Mouse (Mus musculus) embryo, embryonic 11.5 days (tissue): ENCODE results near the gene Camk2d.

Experiments
- DNase-seq: peaks from one replicate; pipeline ENCODE4 v3.0.0-alpha.2; 2012; ENCODE audit warnings: low read depth, low spot score

The Camk2d gene

DNA sequence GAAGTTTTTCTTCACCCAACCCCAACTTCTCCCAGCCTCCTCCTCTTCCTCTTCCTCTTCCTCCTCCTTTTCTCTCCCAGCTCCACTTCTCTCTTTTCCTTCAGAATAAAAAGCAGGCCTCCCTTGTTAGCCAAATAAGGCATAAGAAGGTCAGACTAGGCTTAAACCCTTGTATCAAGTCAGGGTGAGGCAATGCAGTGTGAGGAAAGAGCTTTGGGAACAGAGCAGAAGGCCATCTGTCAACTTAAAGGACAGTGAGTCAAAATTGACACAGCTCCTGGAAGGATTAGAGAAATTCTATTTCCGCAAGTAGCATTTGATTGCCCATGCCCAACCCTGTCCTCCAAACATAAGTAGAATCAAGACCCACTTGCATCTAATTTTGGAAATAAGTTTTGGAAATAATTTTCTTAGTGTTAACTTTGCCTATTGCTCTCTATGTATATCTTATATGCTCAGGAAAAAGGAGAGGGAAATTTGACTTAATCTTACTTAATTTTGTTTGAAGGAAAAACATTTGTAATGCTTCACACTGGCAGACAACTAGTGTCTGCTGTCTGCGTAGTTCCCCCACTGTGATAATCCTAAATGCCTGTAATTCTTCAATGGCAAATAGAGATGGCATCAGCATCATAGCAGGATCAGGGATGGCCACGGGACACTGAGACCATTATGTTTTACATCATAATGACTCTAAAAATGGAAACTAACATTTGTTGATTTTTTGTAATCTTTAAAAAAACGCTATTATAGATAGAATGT lies 16.8 kb downstream of the Camk2d start:
- no peak for DNase-seq

DNA sequence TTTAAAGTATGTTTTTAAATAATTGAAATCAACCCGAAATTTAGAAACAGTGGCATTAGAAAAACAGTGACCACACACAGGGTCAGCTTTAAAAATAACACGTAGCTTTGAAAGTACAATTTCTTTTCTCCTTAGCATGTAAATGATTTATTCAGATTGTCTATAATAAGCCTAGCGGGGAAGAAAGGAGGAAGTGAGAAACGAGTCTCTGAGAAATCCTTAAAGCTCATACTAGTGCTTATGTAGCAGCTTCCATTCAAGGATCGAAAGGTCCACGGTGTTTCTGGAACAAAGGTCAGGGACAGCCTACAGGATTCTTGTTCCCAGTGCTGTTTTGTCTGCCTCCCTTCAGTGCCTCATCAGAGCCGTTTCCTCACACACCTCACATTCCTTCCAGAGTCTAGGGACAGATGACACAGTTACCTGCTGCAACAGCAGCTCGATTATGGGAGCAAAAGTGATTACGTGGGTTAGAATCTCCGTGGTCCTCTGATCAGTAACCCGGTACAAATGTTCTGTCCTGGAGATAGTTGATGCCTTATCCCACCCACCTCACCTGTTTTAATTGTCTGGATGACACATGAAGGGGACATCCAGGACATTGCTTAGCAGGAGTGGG lies 17.5 kb downstream of the Camk2d start:
- no peak for DNase-seq

DNA sequence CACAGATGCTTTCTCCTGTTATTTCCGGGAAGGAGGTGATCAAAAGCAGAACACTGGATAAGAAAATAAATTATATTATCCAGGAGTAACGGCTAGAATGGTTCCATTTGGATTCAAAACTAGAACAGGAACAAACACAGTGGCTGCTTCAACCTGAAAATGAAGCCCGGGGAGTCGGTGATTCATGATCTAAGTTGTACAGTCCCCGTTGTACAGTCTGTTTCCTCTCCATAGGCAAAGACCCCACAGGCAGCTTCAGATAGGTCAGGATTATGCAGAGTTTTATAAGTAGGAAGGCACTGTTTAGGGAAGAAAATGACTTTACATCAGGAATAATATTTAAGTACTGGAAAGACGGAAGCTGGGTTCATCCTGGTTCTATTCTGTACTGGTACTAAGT lies 19.2 kb downstream of the Camk2d start:
- DNase-seq: no peak

DNA sequence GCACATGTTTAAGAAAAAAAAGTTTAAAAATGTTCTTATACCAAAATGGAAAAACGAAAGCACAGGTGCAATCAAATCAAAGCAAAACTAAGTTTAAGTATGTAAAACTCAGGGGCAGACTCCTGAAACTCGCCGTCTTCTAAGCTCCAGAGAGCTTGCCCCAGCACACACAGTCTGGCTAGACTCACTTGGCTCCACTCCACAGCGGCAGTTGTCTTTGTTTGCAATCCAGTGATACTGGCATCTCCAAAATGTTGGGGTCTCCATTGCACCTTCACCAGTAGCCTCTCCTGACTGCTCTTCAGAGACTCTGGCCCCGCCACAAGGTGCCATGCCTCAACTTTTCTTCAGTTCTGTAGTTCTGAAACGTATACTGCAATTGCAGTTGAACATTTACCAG lies 24.1 kb downstream of the Camk2d start:
- no peak for DNase-seq

DNA sequence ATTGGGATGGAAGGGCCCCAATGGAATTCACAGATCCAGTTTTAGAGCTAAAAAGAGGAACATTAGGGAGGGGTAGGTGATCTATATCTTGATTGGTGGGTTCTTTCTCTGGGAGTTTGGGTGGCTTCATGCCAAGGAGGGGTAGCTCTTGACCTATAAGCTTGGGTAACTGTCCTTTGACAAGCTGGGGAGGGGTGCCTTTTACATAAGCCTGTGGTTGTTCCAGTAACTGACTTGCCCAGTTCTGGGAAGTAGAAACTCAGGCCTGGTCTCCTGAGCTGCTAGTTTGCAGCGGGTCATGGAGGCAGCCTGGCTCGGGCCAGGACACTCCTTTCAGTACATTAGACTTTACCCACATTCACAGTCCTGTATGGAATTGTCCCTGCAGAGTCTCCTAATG lies 26.4 kb downstream of the Camk2d start:
- DNase-seq: no peak

DNA sequence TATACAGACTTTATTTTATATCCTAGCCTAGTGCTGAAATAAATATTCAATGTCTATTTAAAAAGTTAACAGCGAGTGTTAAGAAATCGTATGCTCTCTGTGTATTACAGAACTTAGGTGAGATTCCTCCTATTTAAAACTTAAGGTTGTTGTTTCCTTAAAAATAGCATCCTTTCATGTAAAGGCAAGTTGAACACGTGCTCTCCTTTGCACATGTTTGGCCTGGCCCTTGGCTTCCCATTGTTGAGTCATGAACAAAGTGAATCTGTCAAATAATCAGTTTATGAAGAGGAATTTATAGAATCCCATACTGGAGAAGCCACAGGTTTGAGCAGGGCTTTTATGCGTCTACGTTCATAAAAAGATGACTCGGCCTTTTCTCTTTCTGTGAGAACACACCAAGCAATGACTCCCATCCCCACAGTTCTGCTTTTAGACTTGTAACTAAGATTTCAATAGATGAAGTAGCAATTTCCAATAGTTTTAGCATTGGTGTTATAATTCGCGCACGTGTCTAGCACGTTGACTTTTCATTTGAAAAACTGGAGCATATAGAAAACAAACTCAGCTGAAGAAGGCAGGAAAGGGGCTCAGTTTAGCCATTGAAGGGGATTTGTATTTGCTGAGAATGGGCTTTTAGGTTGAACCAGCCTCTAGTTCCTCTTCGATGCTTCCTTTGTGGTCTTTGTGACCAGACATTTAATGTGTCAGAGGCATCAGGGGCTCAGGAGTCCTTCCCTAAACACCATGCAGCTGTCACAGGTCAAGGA lies 29.1 kb downstream of the Camk2d start:
- no peak for DNase-seq

DNA sequence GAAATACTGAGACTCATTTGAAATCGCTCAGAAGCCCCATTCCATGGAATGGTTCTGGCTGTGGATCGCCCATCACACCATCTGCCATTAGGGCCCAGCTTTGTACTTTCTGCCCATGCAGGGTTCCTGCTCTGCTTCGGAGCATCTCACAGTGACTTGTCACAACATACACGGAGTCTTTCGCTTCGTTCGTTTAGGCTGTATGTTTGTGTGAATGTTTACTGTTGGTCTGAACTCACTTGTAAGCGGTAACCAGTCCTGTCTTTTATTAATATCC lies 29.6 kb downstream of the Camk2d start:
- no peak for DNase-seq

DNA sequence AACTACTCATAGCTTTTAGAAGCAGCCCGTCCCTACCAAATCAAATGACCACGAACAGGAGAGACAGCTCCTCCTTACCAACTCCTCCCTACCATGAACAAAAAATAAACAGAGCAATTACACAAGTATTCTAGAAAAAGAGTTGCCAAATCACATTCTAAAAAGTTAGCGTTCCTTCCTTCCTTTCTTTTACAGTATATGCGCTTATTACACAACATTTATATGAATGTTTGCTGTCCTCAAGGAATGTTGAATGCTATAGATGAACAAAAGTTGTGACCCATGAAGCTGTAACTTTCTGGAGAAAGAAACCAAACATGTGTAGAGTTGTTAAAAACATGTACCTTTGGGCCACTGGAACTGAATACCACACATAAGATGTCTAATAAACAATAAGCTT lies 31.9 kb downstream of the Camk2d start:
- no peak for DNase-seq

DNA sequence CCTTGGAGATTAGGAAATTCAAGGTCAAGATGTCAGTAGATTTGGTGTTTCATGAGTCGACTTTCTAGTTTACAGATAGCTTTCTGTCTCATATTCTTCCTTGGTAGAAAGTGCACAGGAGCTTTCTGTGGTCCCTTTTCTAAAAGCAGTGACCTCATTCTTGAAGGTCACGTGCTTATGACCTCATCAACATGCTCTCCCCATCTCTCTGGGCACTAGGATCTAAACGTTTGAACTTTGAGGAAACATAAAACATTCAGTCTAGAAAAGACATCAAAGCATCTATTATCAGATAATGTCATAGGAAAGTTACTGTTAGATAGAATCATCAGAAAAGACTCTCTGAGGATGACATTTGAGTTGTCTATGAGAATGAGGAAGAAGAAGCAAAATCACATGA lies 32.3 kb downstream of the Camk2d start:
- DNase-seq: no peak

DNA sequence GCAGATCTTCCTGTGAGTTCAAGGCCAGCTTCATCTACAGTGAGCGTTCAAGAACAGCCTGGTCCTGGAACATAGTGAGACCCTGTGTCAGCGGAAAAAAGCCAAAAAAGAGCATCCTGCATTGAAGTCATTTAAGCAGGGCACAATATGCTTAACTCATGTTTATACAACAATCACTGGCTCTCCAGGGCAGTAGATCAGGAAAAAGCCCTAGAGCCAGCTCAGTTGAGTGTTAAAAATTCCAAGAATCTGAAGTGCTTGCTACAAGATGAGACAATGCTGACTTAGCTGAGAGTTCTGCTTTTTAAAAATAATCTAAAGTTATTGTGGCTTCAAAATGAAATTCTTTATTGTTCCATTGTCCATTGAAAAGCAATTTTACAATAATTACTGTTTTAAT lies 32.9 kb downstream of the Camk2d start:
- no peak for DNase-seq

DNA sequence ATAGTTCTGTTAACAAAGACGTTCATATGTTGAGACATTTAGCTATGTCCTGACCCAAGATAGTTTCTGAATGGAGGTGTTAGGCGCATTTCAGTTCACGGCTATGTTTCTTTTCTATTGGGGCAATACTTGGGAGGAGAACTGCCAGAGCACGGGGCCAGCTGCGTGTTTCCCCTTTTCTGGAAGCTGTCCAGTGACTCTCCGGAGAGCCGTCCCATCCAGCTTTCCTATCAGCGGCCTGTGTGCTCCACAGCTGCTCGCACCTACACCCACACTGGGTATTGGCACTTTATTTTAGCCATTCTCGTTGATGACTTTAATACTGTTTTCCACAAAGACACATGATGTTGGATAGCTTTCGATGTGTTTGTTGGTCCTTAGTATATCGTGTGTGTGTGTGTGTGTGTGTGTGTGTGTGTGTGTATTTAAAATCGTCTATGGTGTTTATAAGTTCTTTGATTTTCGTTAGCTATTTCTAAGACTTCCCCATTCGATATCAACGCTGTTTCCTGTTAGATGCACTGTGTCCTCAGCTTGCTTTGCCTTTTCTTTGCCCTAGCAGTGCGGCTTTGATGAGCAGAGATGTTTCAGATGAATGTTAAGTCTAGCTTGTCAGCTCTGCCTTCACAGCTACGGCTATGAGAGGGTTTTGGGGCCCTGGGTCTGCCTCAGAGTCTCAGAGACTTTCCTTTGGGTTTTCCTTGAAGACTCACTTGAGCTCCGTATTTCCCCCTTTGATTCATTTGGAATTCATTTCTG lies 34.2 kb downstream of the Camk2d start:
- no peak for DNase-seq

DNA sequence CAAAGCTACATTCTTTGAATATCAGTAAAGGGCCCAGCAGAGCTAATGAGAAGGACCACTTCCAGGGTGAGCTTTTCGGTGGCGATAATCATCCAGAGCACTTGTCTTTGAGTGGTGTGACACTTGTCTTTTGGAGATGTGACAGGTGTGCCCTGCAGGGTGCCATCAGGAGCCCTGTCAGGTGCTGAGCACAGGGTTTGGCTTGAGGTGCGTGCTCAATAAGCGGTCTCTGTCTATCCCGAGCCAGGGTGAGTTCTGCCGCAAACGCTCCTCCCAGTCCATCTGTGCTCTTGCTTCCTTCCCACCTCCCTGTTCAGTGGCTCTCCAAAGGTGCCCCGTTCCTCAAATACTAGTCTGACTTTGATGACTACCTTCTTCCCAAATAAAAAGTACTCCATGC lies 35.5 kb downstream of the Camk2d start:
- no peak for DNase-seq

DNA sequence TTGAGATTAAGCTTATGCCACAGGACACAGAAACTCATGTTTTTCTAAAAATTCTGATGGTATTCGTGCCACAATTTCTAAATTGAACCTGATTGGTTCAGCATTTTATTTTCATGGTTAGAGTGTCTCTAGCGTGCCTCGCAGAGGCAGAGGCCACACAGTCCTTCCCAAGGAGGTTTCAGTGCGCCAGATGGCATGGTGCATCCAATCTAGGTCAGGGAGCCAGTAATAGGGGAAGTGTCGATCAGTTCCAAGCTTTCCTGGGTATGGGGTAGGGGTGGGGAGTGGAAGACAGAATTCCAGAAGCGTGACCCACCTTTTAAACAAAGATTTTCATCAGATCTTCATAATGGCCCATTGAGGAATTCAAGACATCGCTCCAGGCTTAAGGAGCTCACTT lies 36.5 kb downstream of the Camk2d start:
- DNase-seq: no peak

DNA sequence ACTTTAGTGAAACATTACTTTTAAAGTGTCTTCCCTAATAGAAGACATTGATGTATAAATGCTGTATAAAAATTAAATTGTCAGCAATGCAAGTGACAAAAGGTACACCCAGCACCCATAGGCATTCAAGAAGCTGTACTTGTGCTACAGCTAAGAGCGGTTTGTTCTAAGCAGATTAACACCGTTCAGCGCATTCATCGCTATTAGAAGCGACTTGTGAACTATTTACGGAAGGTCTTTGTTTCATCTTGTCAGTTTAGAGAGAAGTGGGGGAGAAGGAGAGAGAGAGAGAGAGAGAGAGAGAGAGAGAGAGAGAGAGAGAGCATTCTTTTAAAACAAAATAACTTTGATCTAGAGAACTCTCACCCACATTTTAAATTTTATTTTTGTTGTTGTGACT lies 38.1 kb downstream of the Camk2d start:
- no peak for DNase-seq

DNA sequence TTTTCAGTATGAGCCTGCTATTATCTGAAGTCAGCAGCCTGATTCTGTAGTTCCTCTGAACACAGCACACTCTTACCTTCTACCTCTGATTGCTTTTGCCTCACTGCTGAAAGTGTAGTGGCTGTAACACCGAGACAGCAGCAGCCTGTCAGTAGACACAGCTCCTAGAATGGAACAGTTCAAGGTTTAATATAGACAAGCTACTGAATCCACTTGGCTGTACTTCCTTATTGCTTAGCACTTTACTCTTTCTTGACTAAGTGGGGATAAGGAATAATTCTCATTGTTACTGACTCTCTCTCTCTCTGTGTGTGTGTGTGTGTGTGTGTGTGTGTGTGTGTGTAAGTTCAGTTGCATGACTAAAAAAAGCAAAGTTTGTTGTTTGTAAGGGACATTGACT lies 42.2 kb downstream of the Camk2d start:
- no peak for DNase-seq

DNA sequence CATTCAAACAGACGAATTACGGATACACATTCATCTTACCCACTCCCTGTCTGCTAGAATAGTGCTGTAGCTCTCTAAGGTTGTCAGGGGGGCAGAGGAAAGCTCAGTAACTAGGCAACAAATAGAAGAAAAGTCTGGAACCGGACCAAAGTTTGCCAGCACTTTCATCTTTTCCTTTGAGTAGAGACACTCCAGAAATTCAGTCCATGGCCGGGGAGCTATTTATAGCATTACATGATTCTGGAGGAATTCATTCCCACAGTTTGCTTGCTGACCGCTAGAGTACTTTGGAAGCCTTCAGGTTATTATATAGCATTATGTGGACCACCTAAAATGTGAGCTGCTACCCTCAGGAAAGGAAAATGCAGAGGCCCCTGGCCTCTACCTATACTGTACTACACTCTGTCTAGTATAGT lies 43.0 kb downstream of the Camk2d start:
- DNase-seq: no peak

DNA sequence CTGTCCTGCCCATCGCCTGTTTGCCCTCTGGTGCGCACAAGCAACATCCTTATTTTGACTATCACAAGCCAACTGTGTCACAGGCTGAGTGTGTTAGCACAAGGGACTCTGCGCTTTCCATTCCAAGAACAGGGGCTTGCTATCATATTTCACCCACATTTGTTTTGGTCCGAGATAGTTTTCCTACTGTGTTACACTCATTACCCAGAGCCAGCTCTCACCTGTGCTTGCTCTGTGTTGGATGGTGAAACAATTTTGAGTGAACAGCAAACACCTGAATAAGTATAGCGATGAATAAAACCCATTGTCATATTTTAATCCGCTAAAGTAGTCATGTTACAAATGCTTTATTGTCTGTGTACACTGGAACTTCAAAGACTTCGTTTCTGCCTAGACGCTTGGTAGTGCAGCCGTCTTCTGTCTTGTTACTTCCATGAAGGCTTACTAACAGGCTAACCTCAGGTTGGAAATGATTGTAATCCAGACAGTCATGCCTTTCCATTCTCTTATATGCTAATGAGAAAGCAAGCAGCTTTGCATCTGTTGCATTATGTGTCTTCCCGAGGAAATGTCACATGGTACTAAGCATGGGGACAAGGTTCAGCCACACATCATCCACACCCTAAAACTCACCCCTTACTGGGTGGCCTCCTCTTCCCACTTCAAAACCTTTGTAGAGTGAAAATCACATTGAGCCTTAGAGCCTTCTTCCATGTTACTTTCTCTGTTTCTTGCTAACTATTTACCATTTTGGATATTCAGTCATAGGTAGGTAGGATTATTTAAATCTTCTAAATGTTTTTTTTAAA lies 44.5 kb downstream of the Camk2d start:
- no peak for DNase-seq

DNA sequence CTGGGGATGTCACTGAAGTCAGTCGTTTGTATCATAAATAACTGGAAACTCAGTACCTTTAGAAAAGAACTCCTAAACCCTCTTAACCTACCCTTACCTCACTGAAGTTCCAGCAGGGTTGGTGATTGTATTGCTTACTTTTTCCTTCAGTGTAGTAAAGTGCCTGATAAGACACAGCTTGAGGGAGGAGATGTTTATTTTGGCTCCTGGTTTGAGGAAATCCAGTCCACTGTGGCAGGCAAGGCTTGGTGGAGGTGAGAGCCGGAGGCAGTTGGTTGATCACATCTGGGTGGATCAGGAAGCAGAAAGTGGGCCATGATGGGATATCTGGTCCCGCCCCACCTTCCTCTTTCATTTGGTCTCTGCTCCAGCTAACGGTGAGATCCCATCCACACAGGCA lies 45.3 kb downstream of the Camk2d start:
- DNase-seq: no peak

DNA sequence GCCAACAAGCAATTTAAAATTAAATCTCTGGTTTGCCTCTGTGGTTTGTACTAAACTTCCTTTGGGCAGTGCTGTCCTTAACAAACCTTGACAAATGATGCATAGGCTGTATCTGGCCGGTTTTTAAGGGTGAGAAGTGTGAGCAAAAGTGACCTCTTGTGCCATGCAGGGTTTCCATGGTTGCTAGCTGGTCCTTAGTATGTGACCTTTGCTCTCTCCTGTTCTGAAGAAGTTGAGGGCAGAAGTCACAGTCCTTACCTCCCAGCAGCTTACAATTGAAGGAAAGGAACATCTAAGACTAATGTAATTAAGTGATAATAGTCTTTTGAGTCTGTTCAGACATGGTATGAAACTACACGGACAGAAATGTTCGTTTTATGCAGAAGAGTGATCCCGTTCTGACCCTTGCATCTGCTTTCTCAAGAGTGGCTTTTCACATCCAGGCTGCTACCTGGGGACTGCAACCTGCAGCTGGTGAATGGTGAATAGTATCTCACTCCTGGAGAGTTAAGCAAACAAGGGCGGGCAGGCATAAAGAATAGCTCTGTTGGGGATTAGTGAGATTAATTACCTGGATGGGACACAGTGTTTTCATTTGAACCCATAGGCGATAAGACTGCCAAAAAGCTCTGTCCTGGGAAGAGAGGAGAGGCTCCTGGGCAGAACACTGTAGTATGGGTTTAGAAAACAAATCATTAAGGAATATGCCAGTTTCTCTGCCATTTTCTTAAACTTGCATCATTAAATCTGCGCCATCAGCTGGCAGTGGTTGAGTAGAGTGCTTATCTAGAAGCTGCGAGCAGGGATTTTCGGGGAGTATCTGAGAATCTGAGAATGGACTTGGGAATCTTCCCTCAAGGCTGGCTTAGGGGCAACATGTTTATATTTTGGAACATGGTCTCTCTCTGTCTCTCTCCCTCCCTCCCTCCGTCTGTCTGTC lies 47.2 kb downstream of the Camk2d start:
- no peak for DNase-seq

DNA sequence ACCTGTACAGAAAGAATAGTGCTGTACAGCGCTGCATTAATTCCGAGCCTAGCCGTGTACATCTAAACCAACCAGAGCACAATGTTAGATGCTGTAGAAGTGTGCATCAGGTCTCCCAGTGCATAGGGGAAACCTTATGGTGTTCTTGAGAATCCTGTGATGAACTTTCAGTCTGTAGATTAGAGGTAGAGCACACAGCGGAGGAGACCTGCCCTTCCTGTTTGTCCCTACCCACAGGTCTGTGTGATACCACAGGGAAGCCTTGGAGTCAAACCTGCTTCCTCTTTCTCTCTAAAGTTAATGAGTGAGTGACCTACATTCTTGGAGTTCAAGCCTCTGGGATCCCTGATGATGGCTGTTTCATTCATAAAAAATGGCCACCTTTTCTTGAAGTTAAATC lies 54.2 kb downstream of the Camk2d start:
- no peak for DNase-seq
